Mouse (Mus musculus) MEL (cell line): ENCODE data around the gene Uncx. TPM values are rescaled to one million over a fixed set of nuclear protein-coding genes. Genes with fewer than 3 reads are reported as not detected.

Source experiments
- DNase-seq: peaks from one replicate; pipeline ENCODE4 v3.0.0; 2011; ENCODE audit warnings: low read depth, low spot score
- H3K27ac ChIP-seq: 2 replicates; pipeline ENCODE4 v1.5.1; 2012; ENCODE audit warnings: low read depth, mild to moderate bottlenecking, control low read depth, low read length, moderate library complexity; ENCODE audit not compliant: control insufficient read depth
- H3K27me3 ChIP-seq, 2 experiments: fragments of 150-350 bp in 1 of 2; sonication (generic) in 1 of 2; 2 replicates each; pipeline ENCODE4 v1.6.1; 2012; ENCODE audit warnings: low read length in 2 of 2, mild to moderate bottlenecking in 2 of 2, improper control_type of control experiment in 1 of 2, moderate library complexity in 1 of 2; ENCODE audit not compliant: insufficient read depth in 2 of 2, control insufficient read depth in 1 of 2
- H3K36me3 ChIP-seq, 2 experiments: 2 replicates each; pipeline ENCODE4 v1.6.1; 2012 to 2014; ENCODE audit warnings: low read length in 2 of 2, improper control_type of control experiment in 1 of 2, inconsistent platforms in 1 of 2, mild to moderate bottlenecking in 1 of 2; ENCODE audit not compliant: insufficient read depth in 2 of 2, control insufficient read depth in 1 of 2
- H3K4me1 ChIP-seq, 2 experiments: fragments of 150-350 bp in 1 of 2; sonication (generic) in 1 of 2; 2 replicates each; pipeline ENCODE4 v1.6.1; 2012; ENCODE audit warnings: low read length in 2 of 2, improper control_type of control experiment in 1 of 2, mild to moderate bottlenecking in 1 of 2; ENCODE audit not compliant: insufficient read depth in 2 of 2, control insufficient read depth in 1 of 2
- H3K4me3 ChIP-seq, 2 experiments: fragments of 150-350 bp in 1 of 2; sonication (generic) in 1 of 2; 2 replicates each; pipeline ENCODE4 v1.5.1; 2012; ENCODE audit warnings: low read depth in 2 of 2, low read length in 2 of 2, mild to moderate bottlenecking in 2 of 2, moderate library complexity in 2 of 2, control low read depth in 1 of 2, improper control_type of control experiment in 1 of 2; ENCODE audit not compliant: control insufficient read depth in 1 of 2, insufficient read depth in 1 of 2
- H3K79me2 ChIP-seq: 2 replicates; pipeline ENCODE4 v1.6.1; 2012; ENCODE audit warnings: mild to moderate bottlenecking, low read length, moderate library complexity; ENCODE audit not compliant: control insufficient read depth, poor library complexity, insufficient read depth
- H3K9ac ChIP-seq: 2 replicates; pipeline ENCODE4 v1.6.1; 2012; ENCODE audit warnings: low read depth, mild to moderate bottlenecking, control low read depth, low read length, moderate library complexity; ENCODE audit not compliant: control insufficient read depth, poor library complexity, severe bottlenecking
- H3K9me3 ChIP-seq: fragments of 150-350 bp; sonication (generic); replicated peaks from 2 replicates; pipeline ENCODE4 v1.6.1; 2012; ENCODE audit warnings: mild to moderate bottlenecking, low read length, improper control_type of control experiment, moderate library complexity; ENCODE audit not compliant: insufficient read depth
- BHLHE40 ChIP-seq: IDR thresholded peaks from 2 replicates; pipeline ENCODE4 v1.6.1; 2012; ENCODE audit warnings: low read depth, mild to moderate bottlenecking, inconsistent platforms, low read length, improper control_type of control experiment, borderline replicate concordance
- CHD1 ChIP-seq: IDR thresholded peaks from 2 replicates; pipeline ENCODE4 v1.6.1; 2012; ENCODE audit warnings: low read depth, mild to moderate bottlenecking, inconsistent platforms, low read length, improper control_type of control experiment
- CTCF ChIP-seq, 3 experiments: IDR thresholded peaks in 2 of 3; conservative IDR thresholded peaks in 1 of 3; 2 replicates each; pipeline ENCODE4 v1.5.1; 2011 to 2012; ENCODE audit warnings: low read length in 3 of 3, low read depth in 2 of 3, mild to moderate bottlenecking in 2 of 3, improper control_type of control experiment in 1 of 3, inconsistent platforms in 1 of 3, mixed read lengths in 1 of 3, moderate library complexity in 1 of 3; ENCODE audit not compliant: control insufficient read depth in 1 of 3, insufficient read depth in 1 of 3, poor library complexity in 1 of 3, severe bottlenecking in 1 of 3
- E2F4 ChIP-seq: IDR thresholded peaks from 2 replicates; pipeline ENCODE4 v1.6.1; 2011; ENCODE audit warnings: low read depth, low read length, improper control_type of control experiment, borderline replicate concordance
- HCFC1 ChIP-seq: IDR thresholded peaks from 2 replicates; pipeline ENCODE4 v1.6.1; 2012; ENCODE audit warnings: low read depth, mild to moderate bottlenecking, inconsistent platforms, low read length, improper control_type of control experiment, moderate library complexity
- KAT2A ChIP-seq: conservative IDR thresholded peaks from 2 replicates; pipeline ENCODE4 v1.6.1; 2012; ENCODE audit warnings: low read depth, low read length, improper control_type of control experiment, inconsistent platforms
- MAFK ChIP-seq: IDR thresholded peaks from 2 replicates; pipeline ENCODE4 v1.6.1; 2011; ENCODE audit warnings: low read depth, mild to moderate bottlenecking, low read length, improper control_type of control experiment, borderline replicate concordance
- MAX ChIP-seq: IDR thresholded peaks from 2 replicates; pipeline ENCODE4 v1.6.1; 2011; ENCODE audit warnings: low read length, improper control_type of control experiment
- MEF2A ChIP-seq: IDR thresholded peaks from 2 replicates; pipeline ENCODE4 v1.6.1; 2014; ENCODE audit warnings: low read depth, mild to moderate bottlenecking, inconsistent platforms, low read length, improper control_type of control experiment; ENCODE audit not compliant: poor library complexity, insufficient replicate concordance, severe bottlenecking; ENCODE audit errors: extremely low read depth
- MXI1 ChIP-seq: IDR thresholded peaks from 2 replicates; pipeline ENCODE4 v1.6.1; 2011; ENCODE audit warnings: mild to moderate bottlenecking, low read depth, low read length, improper control_type of control experiment
- RAD21 ChIP-seq: IDR thresholded peaks from 2 replicates; pipeline ENCODE4 v1.6.1; 2011; ENCODE audit warnings: mild to moderate bottlenecking, low read depth, low read length, improper control_type of control experiment
- SMC3 ChIP-seq: IDR thresholded peaks from 2 replicates; pipeline ENCODE4 v1.6.1; 2011; ENCODE audit warnings: low read depth, low read length, improper control_type of control experiment
- TBP ChIP-seq: IDR thresholded peaks from 2 replicates; pipeline ENCODE4 v1.8.0; 2011; ENCODE audit warnings: low read depth, low read length, improper control_type of control experiment
- UBTF ChIP-seq: IDR thresholded peaks from 2 replicates; pipeline ENCODE4 v1.6.1; 2012; ENCODE audit warnings: low read depth, mild to moderate bottlenecking, inconsistent platforms, low read length, improper control_type of control experiment, moderate library complexity, borderline replicate concordance; ENCODE audit not compliant: insufficient read depth
- USF2 ChIP-seq, 2 experiments: IDR thresholded peaks; 2 replicates each; pipeline ENCODE4 v1.6.1; 2011 to 2012; ENCODE audit warnings: improper control_type of control experiment in 2 of 2, low read length in 2 of 2, borderline replicate concordance in 1 of 2, inconsistent platforms in 1 of 2, low read depth in 1 of 2, mild to moderate bottlenecking in 1 of 2; ENCODE audit not compliant: insufficient read depth in 1 of 2
- ZC3H11A ChIP-seq: IDR thresholded peaks from 2 replicates; pipeline ENCODE4 v1.6.1; 2012; ENCODE audit warnings: low read depth, mild to moderate bottlenecking, inconsistent platforms, low read length, improper control_type of control experiment
- ZKSCAN1 ChIP-seq: IDR thresholded peaks from 2 replicates; pipeline ENCODE4 v1.6.1; 2012; ENCODE audit warnings: low read depth, mild to moderate bottlenecking, inconsistent platforms, low read length, improper control_type of control experiment, moderate library complexity
- polyA plus RNA-seq, 2 experiments: library from polyadenylated mRNA; stranded (reverse) in 1 of 2; unstranded in 1 of 2; fragments of >175 nt in 1 of 2; fragments of >200 nt in 1 of 2; gene quantifications; 2 replicates each; pipeline versions ENCODE4 v1.2.1 to v1.2.4; 2012; ENCODE audit warnings: low replicate concordance in 2 of 2, low read depth in 1 of 2; ENCODE audit not compliant: insufficient read length in 2 of 2, insufficient read depth in 1 of 2, missing spikeins in 1 of 2
- total RNA-seq: library from RNA; depleted of rRNA; stranded (reverse); fragments of 300-350 nt; gene quantifications from 2 replicates; pipeline ENCODE4 v1.2.3, GENCODE M21; 2012

Gene Uncx
- total and polyA plus RNA-seq, 3 experiments: not detected

DNA sequence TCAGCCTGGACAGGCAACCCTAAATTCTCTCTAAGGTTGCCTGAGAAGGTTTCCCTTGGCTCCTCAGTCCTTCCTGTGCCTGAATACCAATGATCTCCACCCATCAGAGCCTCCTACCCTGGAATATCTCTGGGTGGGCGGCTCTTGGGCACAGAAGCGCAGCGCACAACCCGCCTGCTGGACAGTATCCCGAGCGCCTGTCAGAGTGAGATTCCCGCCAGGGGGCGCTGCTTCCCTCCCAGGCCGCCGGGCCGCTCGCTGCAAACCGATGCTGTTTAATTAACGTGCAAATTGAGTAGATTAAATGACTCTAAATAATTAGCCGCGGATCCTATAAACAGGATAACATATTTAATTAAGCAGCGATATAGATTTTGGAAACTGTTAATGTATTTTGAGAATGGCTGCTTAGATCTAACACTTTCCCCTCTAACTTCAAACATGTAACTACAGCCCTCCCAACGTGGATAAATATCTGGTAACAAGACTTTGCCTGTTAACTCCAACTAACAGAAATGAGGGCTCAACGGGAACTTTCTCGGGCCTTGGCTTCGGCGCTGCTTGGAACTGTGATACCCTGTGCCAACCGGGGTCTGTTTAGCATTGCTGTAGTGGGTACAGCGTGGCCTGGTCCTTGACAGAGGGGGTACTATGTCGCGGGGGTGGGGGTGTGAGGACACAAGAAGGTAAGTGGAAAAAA is 6.9 kb upstream of the Uncx start:
- Histone ChIP-seq H3K4me1 (no peaks in the 10 kb centered on the region), H3K27ac (no peak overlapping the region), H3K4me3 (no peak overlapping the region), H3K9ac (no peak overlapping the region), H3K9me3 (no peaks in the 10 kb centered on the region), H3K79me2 (no peaks in the 10 kb centered on the region), H3K27me3 (peaks cover 0 to 4% of the 10 kb centered on the region in 2 experiments; a peak in 1 of 4 replicates), H3K36me3 (no peaks in the 10 kb centered on the region)
- DNase-seq: peak; percentile 60
- TF ChIP-seq SMC3 (peak; percentile 92), HCFC1 (no peak), CTCF (IDR thresholded peaks at IDR 0.05 in 2 of 3, conservative IDR thresholded peaks at IDR 0.05 in 1 of 3; ENCODE audit: control insufficient read depth in 1 of 3, insufficient read depth in 1 of 3, low read depth in 2 of 3, low read length in 3 of 3, poor library complexity in 1 of 3, severe bottlenecking in 1 of 3) (peak; percentile 57 to 98 (median 89)), ZC3H11A (peak; percentile 59), RAD21 (peak; percentile 71), MAFK (no peak), MAX (no peak)

DNA sequence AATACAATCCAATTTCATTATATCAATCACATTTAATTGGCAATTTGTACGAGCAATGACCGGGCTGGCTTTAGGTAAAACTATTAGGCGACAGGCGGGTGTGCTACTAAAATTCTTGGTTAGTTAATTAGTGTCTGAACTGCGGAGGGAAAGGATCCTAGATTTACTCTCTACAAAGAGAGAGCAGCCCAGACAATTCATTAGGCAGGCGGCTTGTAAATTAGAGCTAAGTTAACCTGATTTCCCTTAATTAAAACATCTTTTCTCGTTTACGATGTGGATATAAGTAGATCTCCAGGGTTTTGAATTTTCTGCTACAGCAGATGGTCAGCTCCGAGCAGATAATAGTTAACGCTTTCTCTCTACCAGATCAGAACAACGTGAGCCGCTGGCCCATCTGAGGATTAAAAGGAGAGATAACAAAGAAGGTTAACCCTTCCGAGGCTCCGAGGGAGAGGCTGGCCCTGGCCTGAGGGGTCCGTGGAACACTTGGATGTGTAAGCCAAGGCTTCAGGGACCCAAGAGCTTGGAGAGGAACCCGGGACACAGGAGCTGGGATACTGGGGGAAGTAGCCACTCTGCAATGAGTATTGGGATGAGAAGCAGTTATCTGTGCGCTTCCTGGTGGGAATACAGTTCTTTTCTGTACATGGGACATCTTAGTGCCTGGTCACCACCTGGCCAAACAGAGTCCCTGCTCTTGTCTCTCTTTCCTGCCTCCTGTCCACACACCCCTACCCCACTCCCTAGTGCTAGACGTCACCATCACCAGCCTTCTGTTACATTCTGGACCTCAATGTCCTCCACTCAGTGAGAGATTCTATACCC is 6.2 kb upstream of the Uncx start:
- no peak for DNase-seq
- Histone ChIP-seq H3K27ac (no peak overlapping the region), H3K27me3 (peaks cover 0 to 3% of the 10 kb centered on the region in 2 experiments; a peak in 1 of 4 replicates)
- TF ChIP-seq SMC3 (no peak), MEF2A (no peak), BHLHE40 (no peak), MAFK (no peak), CTCF (IDR thresholded peaks at IDR 0.05 in 2 of 3, conservative IDR thresholded peaks at IDR 0.05 in 1 of 3; ENCODE audit: control insufficient read depth in 1 of 3, insufficient read depth in 1 of 3, low read depth in 2 of 3, low read length in 3 of 3, poor library complexity in 1 of 3, severe bottlenecking in 1 of 3) (no peak), TBP (no peak), E2F4 (no peak), MXI1 (no peak), UBTF (no peak), USF2 (IDR thresholded peaks at IDR 0.05; ENCODE audit: borderline replicate concordance in 1 of 2, insufficient read depth in 1 of 2, low read depth in 1 of 2, low read length in 2 of 2) (no peak), ZKSCAN1 (no peak), CHD1 (no peak), KAT2A (no peak)
- TF ChIP-seq, all 39 proteins: peak for 0
- Histone ChIP-seq H3K4me3 (no peak overlapping the region), H3K9ac (no peak overlapping the region), H3K79me2 (no peaks in the 10 kb centered on the region), H3K9me3 (no peaks in the 10 kb centered on the region), H3K36me3 (no peaks in the 10 kb centered on the region), H3K4me1 (no peaks in the 10 kb centered on the region)
